Mouse (Mus musculus): ENCODE measurements around the gene Mbtd1.
"Not testable (repeated sequence)": the region's sequence is repeated elsewhere in the genome, so short reads cannot be mapped to it uniquely, and the experiment has no call there.

Mbtd1 gene

DNA sequence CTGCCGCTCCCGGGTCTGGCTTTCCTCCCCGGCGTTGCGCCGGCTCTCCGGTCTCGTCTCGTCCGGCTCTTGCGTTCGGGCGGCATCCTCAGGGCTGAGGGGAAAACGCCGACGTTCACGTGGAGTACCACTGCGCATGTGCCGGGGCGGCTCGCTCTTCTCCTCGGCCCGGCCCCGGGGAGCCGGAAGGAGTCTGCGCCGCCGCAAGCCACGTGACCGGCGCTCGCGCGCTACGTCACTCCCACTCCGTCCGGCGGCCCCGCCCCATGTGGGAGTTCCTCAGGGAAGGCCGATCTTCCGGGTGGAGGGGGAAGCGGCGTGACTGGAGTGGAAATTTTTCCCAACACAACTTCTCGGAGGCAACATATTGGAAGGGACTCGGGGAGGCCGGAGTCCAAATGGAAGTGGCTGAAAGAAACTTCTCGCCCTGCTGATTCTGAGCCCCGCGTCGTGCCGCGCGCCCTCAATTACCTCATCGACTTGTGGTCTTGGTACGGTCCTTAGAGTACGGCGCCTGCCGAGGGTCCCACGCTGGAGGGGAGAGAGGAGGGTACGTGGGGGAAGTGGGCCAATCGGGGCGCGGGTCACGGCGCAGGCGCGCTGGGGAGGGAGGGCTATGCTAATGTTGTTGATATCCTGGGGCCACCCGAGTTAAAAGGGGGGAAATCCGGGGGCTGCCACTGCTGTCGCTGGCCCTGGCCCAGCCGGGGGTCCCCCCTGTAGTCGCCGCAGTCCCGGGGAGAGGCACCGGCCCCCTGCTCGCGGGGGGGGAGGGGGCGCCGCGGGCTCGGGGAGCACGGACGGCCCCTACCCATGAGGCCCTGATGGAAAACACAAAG is at the start of gene Mbtd1, which contains the start of gene Utp18:
TSS of gene Mbtd1 (plus strand) at position 281 of the 839 bp plus-strand sequence.
TSS of gene Utp18 (minus strand) at position 195 of the 839 bp plus-strand sequence.
- DNase-seq (ENCODE audit: low spot score in 2 of 2) = peak; percentile 95 to 98

DNA sequence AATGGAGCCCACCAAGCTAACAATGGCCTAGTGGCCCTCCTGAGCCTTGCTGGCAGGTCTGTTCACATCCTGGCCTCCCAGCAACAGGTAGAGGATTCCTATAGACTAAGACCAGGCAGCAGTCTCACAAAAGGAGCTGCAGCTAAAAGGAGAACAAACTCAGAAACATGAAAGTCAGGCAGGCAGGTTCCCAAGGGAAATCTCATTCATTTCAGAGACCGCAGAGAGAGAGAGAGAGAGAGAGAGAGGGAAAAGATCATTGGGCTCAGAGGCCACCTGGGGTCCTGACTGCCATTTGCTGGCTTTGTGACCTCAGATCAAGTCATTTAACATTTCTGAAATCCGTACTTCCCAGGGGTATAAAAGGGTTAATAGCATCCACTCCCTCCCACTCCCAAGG is 38.3 kb upstream of the Mbtd1 start:
- DNase-seq (ENCODE audit: low spot score in 2 of 2) = no peak

DNA sequence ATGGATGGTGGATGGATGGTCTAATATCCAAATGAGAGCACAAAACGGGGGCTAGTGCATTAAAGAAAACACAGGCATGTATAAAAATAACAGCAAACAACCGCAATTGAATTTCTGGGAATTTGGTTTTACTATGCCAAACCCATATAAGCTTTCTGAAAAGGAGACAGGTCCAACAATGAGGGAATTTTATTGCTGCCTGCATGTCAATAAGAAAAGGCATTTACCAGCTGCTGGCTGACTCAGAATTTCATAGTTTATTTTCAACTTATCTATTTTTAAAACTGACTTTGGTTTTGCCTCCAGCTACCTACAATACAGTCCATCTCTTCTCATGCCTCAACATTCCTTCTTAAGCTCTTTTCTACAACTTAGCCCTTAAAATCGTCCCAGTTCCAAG is 33.1 kb upstream of the Mbtd1 start:
- DNase-seq (ENCODE audit: low spot score in 2 of 2) = no peak

DNA sequence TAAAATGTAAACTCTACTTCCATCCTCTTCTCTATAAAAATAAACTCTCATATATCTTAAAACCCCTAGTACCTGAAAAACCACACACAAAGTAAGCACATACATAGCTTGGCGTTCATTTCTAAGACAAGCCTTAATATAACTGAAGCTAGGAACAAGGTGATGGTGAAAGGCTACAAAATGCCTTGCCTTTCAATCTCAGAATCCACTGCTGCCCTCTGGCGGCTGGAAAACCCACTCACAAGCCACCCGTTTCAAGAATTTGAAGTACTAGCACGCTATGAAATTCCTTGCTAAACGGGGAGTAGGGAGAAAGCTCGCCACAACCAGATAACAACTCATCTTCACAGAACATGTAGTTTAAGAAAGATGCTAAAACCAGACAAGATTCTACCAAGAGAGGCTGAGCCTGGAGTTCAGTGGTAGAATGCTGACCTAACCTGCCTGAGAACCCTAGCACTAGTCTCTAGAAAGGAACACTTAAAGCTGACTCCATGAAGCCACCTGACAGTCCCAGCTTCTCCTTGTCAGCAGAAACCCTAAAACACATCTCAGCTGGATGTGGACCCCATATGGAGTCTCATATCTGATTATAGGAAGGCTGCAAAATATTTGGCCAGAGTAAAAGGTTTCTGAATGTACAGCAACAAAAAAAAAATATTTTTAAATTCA is 29.2 kb upstream of the Mbtd1 start:
- peak; percentile 51 to 92 for DNase-seq (ENCODE audit: low spot score in 2 of 2)

DNA sequence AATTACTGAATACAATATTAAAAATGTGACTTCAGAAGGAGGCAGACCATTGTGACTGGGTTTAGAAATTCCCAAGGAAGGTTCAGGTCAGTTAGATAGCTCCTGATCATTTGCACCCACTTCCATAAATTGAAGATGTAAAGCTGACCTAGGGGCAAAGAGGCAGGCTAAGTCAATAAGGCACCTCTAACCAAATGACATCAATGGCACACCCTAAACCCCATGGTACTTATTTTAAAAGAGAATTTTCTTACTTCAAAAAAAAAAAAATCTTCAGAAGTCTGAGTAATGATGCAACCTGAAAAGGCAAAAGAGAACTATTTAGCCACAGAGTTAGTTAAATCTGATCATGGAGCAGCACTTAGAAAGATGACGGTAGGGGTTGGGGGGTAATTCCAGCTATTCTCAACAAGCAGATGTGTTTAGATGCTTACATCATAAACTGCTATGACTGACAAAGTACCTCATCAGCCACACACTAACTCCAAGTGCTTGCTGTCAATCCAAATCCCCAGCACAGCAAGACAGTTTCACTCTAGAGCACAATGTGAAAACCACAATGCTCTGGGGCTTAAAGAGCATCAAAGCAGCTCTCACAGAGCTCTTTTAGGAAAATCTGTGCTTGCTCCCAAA is 25.0 kb upstream of the Mbtd1 start:
- no peak for DNase-seq (ENCODE audit: low spot score in 2 of 2)

DNA sequence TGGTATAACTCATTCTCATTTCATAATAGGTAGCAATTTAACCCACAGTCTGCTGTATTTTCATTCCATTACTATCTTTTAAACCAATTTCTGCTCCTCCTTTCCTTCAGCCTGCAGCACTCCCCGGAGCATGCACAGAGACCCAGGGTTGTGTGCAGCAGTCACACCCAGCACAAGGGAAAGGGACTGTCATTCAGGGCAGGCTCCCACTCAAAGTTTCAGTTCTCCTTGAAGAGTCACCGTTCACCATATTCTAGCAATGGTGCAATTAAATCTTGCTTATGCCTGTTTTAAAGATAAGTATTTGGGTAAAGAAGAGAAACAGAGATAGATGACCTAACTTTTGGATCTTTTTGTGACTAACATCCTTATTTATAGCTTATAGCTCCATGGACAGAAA is 24.5 kb upstream of the Mbtd1 start:
- DNase-seq (ENCODE audit: low spot score in 2 of 2) = no peak

DNA sequence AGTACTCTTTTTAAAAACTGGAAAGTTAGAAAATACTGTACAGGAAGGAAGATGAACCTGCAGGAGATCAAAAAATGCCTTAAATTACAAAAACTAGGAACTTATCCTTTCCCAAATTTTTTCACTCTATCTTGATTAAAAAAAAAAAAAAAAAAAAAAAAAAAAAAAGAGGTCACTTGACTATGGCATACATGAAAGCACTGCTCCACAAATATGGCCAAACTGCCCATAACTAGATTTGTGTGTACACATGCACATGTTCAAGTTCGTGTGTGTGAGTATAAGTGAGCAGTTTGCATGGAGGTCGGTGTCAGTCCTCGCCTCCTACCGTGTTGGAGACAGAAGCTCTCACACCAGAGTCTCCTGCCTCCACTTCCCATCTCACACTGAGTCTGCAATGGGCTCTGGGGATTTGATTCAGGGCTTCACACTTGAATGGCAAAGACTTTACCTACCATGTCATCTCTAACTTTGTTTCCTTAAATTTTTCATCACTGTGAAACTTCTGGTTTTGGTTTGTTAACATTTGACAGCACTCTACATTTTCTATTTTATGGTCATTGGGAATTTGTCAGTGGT is 23.5 kb upstream of the Mbtd1 start:
- DNase-seq (ENCODE audit: low spot score in 2 of 2) = no peak

DNA sequence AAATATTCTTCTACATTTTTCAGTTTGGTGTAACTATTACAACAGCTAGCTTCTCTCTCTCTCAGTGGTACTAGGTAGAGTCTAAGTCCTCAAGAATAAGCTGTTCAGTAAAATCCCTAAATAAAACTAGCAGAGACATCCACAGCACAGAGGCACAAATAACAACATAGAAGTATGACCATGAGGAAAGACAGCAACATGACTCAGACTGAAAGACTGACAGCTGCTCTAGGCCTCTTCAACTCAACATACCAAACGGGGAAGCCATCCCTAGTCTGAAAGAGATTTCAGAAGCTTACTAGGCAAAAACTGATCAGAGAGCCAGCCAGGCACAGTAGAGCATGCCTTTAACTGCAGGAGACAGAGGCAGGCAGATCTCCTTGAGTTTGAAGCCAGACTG is 23.0 kb upstream of the Mbtd1 start:
- no peak for DNase-seq (ENCODE audit: low spot score in 2 of 2)

DNA sequence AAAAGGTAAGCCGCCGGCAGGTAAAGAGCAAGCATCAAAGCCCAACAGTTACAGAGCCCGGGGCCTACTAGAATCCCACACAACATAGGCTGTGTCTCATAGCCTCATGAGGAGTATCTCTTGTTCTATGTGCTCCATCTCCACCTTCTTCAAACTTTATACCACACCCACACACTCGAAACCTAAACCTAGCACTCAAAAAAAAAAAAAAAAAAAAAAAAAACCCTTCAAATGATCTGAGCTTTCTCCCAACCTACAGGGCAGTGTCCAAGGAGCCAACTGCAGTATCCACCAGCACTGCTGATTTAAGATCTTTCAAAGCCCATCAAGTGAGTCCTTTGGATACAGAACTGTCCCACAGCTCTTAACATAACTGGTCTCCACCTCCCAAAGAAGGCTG is 1.6 kb upstream of the Mbtd1 start:
- no peak for DNase-seq (ENCODE audit: low spot score in 2 of 2)

DNA sequence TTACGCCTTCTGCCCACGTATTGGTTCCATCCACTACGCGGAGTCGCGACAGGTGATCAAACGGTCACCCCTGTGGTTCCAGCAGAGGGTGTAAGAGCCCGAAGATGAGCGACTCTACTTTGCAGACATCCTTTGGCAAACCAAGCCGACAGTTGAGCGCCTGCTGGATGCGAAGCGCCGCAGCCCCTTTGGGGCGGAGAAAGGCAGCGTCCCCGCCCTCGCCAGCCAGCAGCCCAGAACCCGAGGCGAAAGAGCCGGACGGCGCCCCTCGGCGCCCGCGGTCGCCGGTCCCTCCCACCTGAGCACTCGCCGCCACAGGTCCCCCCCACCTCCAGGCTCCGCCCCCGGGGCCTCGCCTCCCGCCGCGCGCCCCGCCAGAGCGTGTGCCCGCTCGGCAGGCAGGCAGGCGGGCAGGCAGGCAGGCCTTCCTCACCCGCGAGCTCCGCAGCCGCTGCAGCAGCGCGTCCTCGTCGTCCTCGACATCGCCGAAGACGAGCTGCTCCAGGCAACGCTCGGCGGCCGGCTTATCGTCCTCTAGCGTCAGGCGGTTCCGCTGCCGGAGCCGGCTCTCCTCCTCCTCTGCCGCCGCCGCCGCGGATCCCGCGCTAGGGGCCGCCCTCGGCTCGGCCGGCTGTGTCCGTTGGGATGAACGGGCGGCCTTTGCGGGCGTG is 616 bp upstream of the Mbtd1 start:
- DNase-seq (ENCODE audit: low spot score in 2 of 2) = peak in 1 of 2 experiments; percentile 38

DNA sequence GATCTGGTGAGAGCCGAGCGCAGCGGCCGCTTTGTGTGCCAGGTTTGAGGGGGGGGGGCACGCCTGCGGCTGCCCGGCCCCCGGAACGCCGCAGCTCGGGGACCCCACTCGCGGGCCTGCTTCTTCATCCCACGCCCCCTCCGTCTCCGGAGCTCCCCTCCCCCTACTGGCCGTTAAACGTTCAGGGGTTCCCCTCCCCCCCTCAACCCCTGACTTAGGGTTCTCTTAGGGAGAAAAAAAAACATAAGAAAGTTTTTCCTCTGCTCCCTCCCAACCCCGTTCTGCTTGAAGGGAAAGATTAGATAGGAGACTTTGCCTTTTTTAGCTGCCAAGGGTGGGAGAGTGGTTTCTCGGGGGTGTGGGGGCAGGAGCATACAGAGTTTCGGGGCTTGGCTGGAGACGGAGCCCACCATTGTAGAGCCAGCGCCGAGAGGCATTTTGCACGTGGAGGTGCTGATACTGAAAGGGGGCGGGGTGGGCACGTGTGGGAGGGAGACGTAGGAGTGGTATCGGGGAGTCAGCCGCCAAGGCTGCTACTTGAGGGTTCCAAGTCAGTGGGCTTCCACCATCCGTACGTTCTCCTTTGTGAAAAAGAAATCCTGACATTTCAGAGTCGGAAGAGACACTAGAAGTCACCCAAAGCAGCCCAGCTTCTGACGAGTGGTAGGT is 893 bp downstream of the Mbtd1 start:
- DNase-seq (ENCODE audit: low spot score in 2 of 2) = no peak

DNA sequence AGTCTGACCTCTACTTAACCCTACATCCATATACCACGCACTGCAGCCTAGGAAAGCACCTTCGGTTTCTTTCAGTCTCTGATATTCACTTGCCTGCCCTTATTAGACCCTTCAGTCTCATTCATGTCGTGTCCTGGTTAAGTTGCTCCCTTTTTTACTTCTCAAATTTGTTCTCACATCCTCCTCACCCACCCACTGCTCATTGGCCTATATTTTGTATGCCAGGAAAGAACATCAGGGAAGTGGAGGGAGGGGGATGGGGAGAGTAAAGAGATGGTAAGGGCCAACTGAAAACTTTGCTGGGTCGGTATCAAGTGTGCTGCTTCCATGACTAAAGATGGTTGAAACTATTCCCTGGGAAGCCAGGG is 1.4 kb downstream of the Mbtd1 start:
- DNase-seq (ENCODE audit: low spot score in 2 of 2) = peak in 1 of 2 experiments; percentile 19

DNA sequence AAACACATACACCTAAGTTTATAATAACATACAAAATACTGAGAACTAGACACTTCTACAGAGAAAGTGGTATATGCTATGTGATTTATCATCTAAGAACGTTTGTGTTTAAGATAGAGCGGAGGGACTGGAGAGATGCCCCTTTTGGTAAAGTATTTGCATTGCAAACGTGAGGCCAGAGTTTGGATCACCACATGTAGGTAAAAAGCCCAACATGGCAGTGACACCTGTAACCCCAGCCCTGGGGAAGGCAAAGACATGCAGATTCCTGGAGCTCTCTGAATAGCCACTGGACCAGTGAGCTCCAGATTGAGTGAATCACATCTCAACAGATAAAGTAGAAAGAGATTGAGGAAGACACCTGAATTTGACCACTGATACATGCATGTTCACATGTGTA is 12.1 kb downstream of the Mbtd1 start:
- no peak for DNase-seq (ENCODE audit: low spot score in 2 of 2)

DNA sequence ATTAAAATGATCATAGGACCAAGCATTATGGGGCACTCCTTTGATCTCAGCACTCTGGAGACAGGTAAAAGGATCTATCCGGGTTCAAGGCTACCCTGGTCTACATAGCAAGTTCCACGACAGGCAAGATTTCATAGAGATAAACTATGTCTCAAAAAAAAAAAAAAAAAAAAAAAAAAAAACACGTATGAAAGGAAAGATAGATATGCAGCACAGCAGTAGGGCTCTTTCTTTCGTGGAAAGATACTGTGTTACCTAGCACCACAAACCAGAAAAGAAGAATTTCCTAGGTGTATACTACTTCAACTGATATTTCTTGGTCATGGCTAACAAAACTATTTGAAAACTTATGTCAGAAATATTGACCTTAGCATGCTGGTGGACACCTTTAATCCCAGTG is 21.2 kb downstream of the Mbtd1 start:
- no peak for DNase-seq (ENCODE audit: low spot score in 2 of 2)

DNA sequence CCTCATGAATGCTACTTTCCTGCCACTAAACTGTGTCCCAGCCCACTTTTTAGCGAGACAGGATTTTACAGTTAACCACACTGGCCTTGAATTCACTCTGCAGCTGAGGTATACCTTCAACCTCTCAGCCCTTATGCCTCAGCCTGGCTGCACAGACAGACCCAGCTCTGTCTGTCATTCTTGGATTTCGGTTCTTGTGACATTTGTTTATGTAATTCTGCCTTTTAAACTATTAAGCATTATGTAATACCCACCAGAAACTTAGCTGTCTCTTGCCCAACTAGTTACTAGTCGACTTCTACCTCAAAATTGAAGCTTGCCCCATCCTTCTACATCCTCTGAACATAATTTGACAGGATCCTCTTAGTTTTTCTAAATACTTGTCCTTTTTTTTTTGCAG is 22.2 kb downstream of the Mbtd1 start:
- no peak for DNase-seq (ENCODE audit: low spot score in 2 of 2)

DNA sequence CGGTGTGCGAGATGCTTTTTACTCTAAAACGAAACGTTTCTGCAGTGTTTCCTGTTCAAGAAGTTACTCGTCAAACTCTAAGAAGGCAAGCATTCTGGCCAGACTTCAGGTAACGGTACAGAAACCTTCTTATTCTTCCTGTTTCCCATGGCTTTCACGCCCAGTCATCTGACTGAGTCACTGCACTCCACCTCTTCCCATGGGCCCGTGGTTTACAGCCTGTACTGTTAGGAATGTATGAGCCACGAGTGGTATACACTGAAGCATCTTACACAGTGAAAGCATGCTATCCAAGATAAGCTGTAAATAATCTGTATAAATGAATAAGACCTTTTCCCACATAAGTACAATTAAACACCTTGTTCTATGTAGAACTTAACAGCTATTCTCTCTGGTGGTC is 23.2 kb downstream of the Mbtd1 start:
- DNase-seq (ENCODE audit: low spot score in 2 of 2) = no peak

DNA sequence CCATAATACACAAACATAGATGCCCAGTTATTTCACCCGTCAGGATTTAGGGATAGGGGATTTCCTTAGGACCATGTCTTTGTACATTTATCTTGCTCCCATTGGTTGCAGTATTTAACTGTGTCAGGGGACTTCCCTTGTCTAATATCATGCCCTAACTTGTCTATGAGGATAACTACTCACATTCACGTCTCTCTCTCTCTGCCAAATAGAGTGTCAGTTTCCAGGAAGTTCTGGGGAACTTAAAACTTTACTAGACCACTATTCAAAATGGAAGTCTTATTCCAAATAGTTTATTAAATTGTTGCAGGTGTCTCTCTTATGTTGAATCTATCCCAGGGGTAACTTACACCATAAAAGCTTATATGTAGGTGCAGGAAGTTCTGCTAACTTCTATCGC is 26.0 kb downstream of the Mbtd1 start:
- DNase-seq (ENCODE audit: low spot score in 2 of 2) = no peak

DNA sequence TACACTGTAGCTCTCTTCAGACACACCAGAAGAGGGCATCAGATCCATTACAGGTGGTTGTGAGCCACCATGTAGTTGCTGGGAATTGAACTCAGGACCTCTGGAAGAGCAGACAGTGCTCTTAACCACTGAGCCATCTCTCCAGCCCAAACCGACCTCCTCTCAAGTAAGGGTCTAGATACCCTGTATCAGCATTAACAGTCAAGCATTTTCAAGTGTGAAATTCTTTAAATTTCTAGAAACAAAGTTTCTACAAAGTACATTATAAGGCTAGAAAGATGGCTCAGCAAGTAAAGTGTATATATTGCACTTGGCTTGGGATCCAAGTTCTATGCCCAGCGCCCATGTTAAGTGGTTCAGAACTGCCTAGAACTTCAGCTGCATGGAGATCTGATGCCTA is 29.4 kb downstream of the Mbtd1 start:
- DNase-seq (ENCODE audit: low spot score in 2 of 2) = not testable (repeated sequence)

DNA sequence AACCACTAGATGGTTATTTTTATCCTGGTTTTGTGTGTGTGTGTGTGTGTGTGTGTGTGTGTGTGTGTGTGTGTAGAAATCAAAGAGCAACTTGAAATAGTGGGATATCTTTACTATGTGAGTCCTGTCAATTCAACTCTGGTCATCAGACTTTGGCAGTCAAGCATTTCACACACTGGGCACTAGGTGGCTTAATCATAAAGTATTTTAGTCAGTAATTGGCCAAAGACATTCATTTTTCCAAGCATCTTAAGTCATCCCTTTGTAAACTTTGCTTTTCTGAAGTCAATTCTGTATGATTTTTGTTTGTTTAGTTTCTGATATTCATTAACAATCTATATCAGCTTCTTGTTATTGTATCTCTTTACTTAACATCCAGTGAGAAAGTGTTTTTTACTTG is 43.5 kb downstream of the Mbtd1 start:
- no peak for DNase-seq (ENCODE audit: low spot score in 2 of 2)

DNA sequence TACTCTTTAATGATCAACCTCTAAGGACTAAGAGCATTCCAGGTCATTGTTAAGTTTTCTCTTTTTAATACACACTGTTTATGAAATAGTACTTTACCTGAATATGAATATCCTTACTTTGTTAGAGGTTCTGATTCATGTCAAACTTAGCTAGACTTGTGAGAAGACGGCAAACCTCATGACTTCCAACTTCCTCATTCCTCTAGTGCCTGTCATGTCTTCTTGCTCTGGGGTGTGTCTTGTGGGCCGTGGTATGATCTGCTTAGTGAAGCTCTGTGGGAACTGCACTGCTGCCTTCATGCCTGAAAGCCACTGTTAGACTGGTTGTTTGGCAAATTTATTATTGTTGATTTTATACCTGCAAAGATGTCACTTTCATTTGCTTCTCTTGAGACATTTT is 55.3 kb downstream of the Mbtd1 start:
- DNase-seq (ENCODE audit: low spot score in 2 of 2) = no peak

DNA sequence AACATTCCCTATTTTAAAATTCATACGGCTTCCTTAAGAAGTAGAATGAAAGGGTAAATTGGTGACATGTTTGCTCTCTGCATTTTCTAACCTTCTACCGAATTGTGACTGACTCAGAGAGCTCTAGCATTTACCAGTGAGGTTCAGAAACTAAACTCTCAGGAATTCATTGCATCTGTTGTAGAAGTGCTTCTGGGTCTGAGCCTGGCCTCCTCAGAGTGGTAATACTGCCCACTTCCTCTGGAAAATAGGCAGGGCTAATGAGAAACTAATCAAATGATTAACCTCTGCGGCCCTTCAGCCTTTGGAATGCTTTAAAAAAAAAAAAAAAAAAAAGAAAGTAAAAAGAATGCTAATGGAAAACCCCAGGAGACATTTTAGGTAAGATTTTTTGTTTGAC is 59.3 kb downstream of the Mbtd1 start:
- DNase-seq (ENCODE audit: low spot score in 2 of 2) = no peak

Data from left cerebral cortex, adult 9 months (tissue).